Mouse (Mus musculus) neural tube, embryonic 13.5 days (tissue): Measurements from ENCODE around the gene Zfp202. TPM values are rescaled to one million over a fixed set of nuclear protein-coding genes. Genes with fewer than 3 reads are reported as not detected.

Source experiments
- ATAC-seq: fragments of 200-750 bp; cut with Nextera tagmentation; 2 replicates; pipeline ENCODE4 v1.8.0; 2017; ENCODE audit warnings: low read depth, mild to moderate bottlenecking, moderate TSS enrichment, moderate library complexity
- H3K27ac ChIP-seq: fragments of 300-500 bp; sonication (generic); replicated peaks from 2 replicates; pipeline ENCODE4 v1.5.1; 2015; ENCODE audit warnings: moderate library complexity, mild to moderate bottlenecking, inconsistent platforms
- H3K27me3 ChIP-seq: fragments of 300-500 bp; sonication (generic); 2 replicates; pipeline ENCODE4 v1.6.1; 2015; ENCODE audit warnings: mild to moderate bottlenecking, inconsistent platforms
- H3K36me3 ChIP-seq: fragments of 300-500 bp; sonication (generic); 2 replicates; pipeline ENCODE4 v1.6.1; 2015; ENCODE audit warnings: mild to moderate bottlenecking, inconsistent platforms
- H3K4me1 ChIP-seq: fragments of 300-500 bp; sonication (generic); replicated peaks from 2 replicates; pipeline ENCODE4 v1.6.1; 2015; ENCODE audit warnings: inconsistent platforms
- H3K4me2 ChIP-seq: fragments of 300-500 bp; sonication (generic); 2 replicates; pipeline ENCODE4 v1.6.1; 2015; ENCODE audit warnings: inconsistent platforms, mild to moderate bottlenecking, moderate library complexity
- H3K4me3 ChIP-seq: fragments of 300-500 bp; sonication (generic); 2 replicates; pipeline ENCODE4 v1.5.1; 2015; ENCODE audit warnings: mild to moderate bottlenecking, inconsistent platforms
- H3K9ac ChIP-seq: fragments of 300-500 bp; sonication (generic); 2 replicates; pipeline ENCODE4 v1.6.1; 2015; ENCODE audit warnings: moderate library complexity, mild to moderate bottlenecking, inconsistent platforms
- H3K9me3 ChIP-seq: fragments of 300-500 bp; sonication (generic); 2 replicates; pipeline ENCODE4 v1.6.1; 2016; ENCODE audit warnings: inconsistent platforms
- WGBS: fragments of 180-500 bp; shearing (Covaris S2); methylation state at CpG from one replicate; pipeline ENCODE4 v1.1.7; 2015; 5-methylcytosine and 5-hydroxymethylcytosine counted together
- polyA plus RNA-seq: library from polyadenylated mRNA; unstranded; fragments of >200 nt; fragmentation: Nextera tagmentation; extraction: Ambion mirVana; gene quantifications from 2 replicates; pipeline ENCODE4 v1.2.1, GENCODE M21; 2015

The Zfp202 gene
- polyA plus RNA-seq, 1 experiment from 2014 or later, result 8.2 TPM

- H3K4me1 ChIP-seq, result peaks cover 34% of the 10 kb centered on the region
- H3K9ac ChIP-seq, result no peak overlapping the region
- no peaks in the 10 kb centered on the region for H3K27me3 ChIP-seq
- 68% methylated on average over 9 of the region's 9 CpGs for WGBS
- H3K4me2 ChIP-seq, result no peak overlapping the region
- ATAC-seq, result no peak
- peak overlapping the region; percentile 59 for H3K27ac ChIP-seq
- H3K9me3 ChIP-seq, result no peaks in the 10 kb centered on the region
- H3K36me3 ChIP-seq, result no peaks in the 10 kb centered on the region
- H3K4me3 ChIP-seq, result no peak overlapping the region
Observed at GRCm38 (mm10) chr9:40245466-40245865, 53.4 kb downstream of the Zfp202 start.

GRCm38 (mm10) chr9:40245974-40246665 lies 54.0 kb downstream of the Zfp202 start:
- ATAC-seq, result no peak
- Histone ChIP-seq H3K4me1 (peaks cover 28% of the 10 kb centered on the region), H3K9me3 (no peaks in the 10 kb centered on the region), H3K4me3 (no peak overlapping the region), H3K4me2 (no peak overlapping the region), H3K9ac (no peak overlapping the region), H3K27ac (peak overlapping the region; percentile 59), H3K27me3 (no peaks in the 10 kb centered on the region), H3K36me3 (no peaks in the 10 kb centered on the region)
- WGBS, result 61% methylated on average over 7 of the region's 7 CpGs

GRCm38 (mm10) chr9:40246702-40247101 lies 54.6 kb downstream of the Zfp202 start:
- no peaks in the 10 kb centered on the region for H3K9me3 ChIP-seq
- H3K27me3 ChIP-seq, result no peaks in the 10 kb centered on the region
- peak overlapping the region; percentile 34 for H3K27ac ChIP-seq
- H3K4me2 ChIP-seq, result no peak overlapping the region
- WGBS, result 73% methylated on average over 6 of the region's 6 CpGs
- no peak overlapping the region for H3K9ac ChIP-seq
- H3K4me3 ChIP-seq, result no peak overlapping the region
- peaks cover 25% of the 10 kb centered on the region for H3K4me1 ChIP-seq
- H3K36me3 ChIP-seq, result no peaks in the 10 kb centered on the region
- ATAC-seq, result no peak

GRCm38 (mm10) chr9:40249106-40249505 lies 57.0 kb downstream of the Zfp202 start:
- H3K4me3 ChIP-seq, result no peak overlapping the region
- no peak for ATAC-seq
- peaks cover 19% of the 10 kb centered on the region for H3K4me1 ChIP-seq
- H3K9ac ChIP-seq, result no peak overlapping the region
- no peak overlapping the region for H3K27ac ChIP-seq
- WGBS, result 69% methylated on average over 1 of the region's 1 CpGs
- no peaks in the 10 kb centered on the region for H3K9me3 ChIP-seq
- no peaks in the 10 kb centered on the region for H3K27me3 ChIP-seq
- no peaks in the 10 kb centered on the region for H3K36me3 ChIP-seq
- no peak overlapping the region for H3K4me2 ChIP-seq

- WGBS, result 68% methylated on average over 3 of the region's 3 CpGs
- H3K36me3 ChIP-seq, result no peaks in the 10 kb centered on the region
- H3K27ac ChIP-seq, result no peak overlapping the region
- no peaks in the 10 kb centered on the region for H3K9me3 ChIP-seq
- H3K4me2 ChIP-seq, result no peak overlapping the region
- H3K4me1 ChIP-seq, result no peaks in the 10 kb centered on the region
- H3K27me3 ChIP-seq, result no peaks in the 10 kb centered on the region
- no peak for ATAC-seq
- H3K9ac ChIP-seq, result no peak overlapping the region
- H3K4me3 ChIP-seq, result no peak overlapping the region
Observed at GRCm38 (mm10) chr9:40252459-40252858, 60.3 kb downstream of the Zfp202 start.

Other genes with a start within 250 kb of the Zfp202 start
- gene Olfr975, start 240.3 kb upstream of the Zfp202 start, polyA plus RNA-seq, result not detected in 2 replicates
- not detected in 2 replicates for gene Olfr976, start 231.2 kb upstream of the Zfp202 start, polyA plus RNA-seq
- not detected in 2 replicates for gene Olfr978, start 200.2 kb upstream of the Zfp202 start, polyA plus RNA-seq
- gene Olfr979, start 188.9 kb upstream of the Zfp202 start, polyA plus RNA-seq, result not detected in 2 replicates
- gene Olfr980, start 182.7 kb upstream of the Zfp202 start, polyA plus RNA-seq, result not detected in 2 replicates
- not detected in 2 replicates for gene Olfr981, start 170.9 kb upstream of the Zfp202 start, polyA plus RNA-seq
- gene Olfr982, start 118.5 kb upstream of the Zfp202 start, polyA plus RNA-seq, result not detected in 2 replicates
- gene Olfr983, start 98.7 kb upstream of the Zfp202 start, polyA plus RNA-seq, result not detected in 2 replicates
- gene Olfr984, start 78.1 kb upstream of the Zfp202 start, polyA plus RNA-seq, result not detected in 2 replicates
- gene Olfr985, start 62.1 kb upstream of the Zfp202 start, polyA plus RNA-seq, result not detected in 2 replicates
- not detected in 2 replicates for gene Tmem225, start 44.2 kb upstream of the Zfp202 start, polyA plus RNA-seq
- gene Olfr986, start 11.4 kb upstream of the Zfp202 start, polyA plus RNA-seq, result 0.19 TPM in 1 of 2 replicates, not detected in the other
- gene Scn3b, start 76.9 kb downstream of the Zfp202 start, polyA plus RNA-seq, result 115 and 121 TPM in 2 replicates